Mouse (Mus musculus): Measurements from ENCODE around the gene Prex1.

Gene Prex1

DNA sequence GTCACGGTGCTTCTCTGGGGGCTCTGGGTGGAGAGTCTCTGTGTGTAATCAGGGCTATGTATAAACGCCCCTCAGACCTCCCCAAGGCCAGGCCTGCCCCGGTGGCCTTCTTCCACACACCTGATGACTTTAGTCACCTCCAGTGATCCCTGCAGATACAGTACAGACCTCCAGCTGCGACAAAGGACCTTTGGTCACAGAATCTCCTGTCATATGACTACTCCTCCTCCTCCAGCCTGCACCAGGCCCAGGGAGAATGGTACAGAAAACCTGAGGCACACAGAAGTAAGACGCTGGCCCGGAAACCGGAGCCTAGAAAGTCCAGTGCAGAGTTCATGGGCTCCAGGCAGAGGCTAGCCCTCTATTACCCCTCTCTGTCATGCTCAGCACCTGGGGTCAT is 152.8 kb downstream of the Prex1 start:
- DNase-seq (ENCODE audit: low spot score in 2 of 2), result no peak

- no peak for DNase-seq (ENCODE audit: low spot score in 2 of 2)
Observed at GRCm38 (mm10) chr2:166559531-166559930, 154.1 kb downstream of the Prex1 start.

DNA sequence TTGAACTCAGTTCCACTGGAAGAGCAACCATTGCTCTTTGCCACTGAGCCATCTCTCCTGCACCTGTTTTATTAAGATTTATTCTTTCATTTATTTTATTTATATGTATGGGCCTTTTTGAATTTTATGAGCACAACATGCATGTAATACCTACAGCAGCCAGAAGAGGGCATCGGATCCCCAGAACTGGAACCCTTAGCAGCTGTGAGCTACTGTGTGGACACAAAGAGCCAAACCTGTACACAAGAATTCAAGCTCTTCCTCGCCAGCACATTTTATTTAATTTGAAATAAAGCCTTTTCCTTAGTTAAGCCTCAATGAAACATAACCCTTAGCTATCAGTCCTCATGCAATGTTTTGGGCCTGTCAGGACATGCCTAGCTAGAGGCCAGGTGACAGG is 158.1 kb downstream of the Prex1 start:
- no peak for DNase-seq (ENCODE audit: low spot score in 2 of 2)

GRCm38 (mm10) chr2:166554169-166554505 is 159.5 kb downstream of the Prex1 start:
- no peak for DNase-seq (ENCODE audit: low spot score in 2 of 2)

- no peak for DNase-seq (ENCODE audit: low spot score in 2 of 2)
Observed at GRCm38 (mm10) chr2:166553502-166554168, 160.0 kb downstream of the Prex1 start.

- no peak for DNase-seq (ENCODE audit: low spot score in 2 of 2)
Observed at GRCm38 (mm10) chr2:166552657-166553056, 161.0 kb downstream of the Prex1 start.

- no peak for DNase-seq (ENCODE audit: low spot score in 2 of 2)
Observed at GRCm38 (mm10) chr2:166551831-166552498, 161.7 kb downstream of the Prex1 start.

DNA sequence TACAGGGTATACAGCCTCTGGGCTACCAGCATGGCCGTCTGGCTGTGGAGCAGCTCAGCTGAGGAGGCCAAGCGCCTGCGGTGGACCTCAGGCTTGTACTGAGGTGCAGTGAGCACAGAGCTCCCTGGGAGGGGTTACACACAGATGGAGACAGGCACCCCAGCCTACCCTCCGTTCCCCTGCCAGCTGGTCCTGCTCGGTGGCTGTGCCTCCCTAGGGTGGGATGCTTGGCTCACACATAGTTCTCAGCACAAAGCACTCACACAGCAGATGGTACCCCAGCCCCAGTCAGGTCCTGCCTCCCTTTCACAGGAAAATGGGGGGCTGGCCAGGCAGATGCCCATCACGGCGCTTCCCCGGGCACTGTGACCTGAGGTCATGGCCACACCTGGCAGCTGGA is 163.8 kb downstream of the Prex1 start:
- no peak for DNase-seq (ENCODE audit: low spot score in 2 of 2)

DNA sequence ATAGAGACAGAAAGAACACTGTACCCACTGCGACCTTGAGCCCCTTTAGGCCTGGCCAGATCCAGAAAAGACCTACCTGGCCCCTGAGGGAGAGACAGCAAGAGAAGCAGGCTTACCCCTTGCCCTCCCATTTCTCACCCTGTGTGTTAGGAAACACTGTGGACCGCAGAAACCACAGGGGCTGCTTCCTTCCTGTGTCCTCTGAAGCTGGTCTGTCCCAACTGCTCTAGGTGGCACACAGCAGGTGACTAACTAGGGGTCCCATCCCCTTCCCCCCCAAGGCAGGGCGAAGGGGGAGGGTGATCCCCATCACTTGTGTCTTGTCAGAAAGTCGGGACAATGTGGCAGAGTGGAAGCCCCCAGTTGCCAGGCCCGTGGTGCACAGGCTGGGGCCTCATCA is 164.6 kb downstream of the Prex1 start:
- DNase-seq (ENCODE audit: low spot score in 2 of 2), result no peak

DNA sequence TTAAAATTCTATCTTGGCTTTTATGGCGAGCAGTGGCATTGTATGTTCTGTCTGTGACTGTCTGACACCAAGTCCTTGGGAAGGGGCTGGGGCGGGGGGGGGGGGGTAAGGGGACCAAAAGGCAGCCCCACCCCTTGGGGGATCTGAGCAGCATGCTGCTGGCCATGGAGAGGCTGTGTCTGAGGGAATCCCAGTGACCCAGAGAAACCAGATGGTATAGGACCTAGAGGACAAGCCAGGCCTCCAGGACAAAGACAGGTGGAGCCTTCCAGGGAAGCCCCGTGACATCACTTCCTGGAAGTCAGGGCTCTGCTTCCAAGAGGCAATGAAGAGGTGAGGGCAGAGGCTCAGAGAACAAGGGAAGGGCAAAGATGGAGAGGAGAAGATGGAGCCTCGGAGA is 168.1 kb downstream of the Prex1 start:
- DNase-seq (ENCODE audit: low spot score in 2 of 2), result no peak

- peak; percentile 42 to 54 for DNase-seq (ENCODE audit: low spot score in 2 of 2)
Observed at GRCm38 (mm10) chr2:166544575-166545251, 168.9 kb downstream of the Prex1 start.

DNA sequence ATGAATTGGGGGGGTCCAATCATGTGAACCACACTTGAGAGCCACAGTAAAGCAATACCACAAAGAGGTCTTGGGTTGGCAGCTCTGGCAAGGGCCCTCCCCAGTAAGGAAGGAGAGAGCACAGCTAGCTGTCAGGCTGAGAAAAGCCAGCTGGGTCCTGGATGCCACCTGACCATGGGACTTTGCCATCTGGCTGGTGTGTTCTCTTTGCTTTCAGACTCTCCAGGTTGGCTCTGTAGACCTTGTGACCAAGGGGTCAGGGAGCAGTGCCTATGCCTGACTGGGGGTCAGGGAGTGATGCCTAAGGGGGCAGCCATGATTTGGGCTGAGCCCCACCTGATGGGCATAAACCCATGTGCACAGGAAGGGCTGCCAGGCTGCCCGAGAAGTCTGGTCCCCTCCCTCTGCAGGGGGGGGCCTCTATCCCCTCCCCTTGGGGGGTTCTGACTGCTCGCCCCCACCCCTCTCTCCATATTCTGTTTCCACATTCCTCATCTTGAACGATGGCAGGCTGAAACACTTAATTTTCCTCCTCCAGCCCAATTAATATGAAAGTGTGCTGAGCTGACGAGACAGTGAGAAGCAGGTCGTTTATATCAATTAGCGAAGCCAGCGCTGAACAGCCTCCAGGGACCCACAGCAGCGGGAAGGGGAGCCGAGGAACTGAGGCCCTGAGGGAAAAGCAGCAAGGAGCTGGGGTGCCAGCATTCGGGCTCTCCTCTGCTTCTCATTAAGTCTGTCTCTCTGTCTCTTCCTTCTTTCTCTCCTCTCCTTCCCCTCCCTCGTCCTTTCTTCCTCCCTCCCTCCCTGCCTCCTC is 172.3 kb downstream of the Prex1 start:
- no peak for DNase-seq (ENCODE audit: low spot score in 2 of 2)

DNA sequence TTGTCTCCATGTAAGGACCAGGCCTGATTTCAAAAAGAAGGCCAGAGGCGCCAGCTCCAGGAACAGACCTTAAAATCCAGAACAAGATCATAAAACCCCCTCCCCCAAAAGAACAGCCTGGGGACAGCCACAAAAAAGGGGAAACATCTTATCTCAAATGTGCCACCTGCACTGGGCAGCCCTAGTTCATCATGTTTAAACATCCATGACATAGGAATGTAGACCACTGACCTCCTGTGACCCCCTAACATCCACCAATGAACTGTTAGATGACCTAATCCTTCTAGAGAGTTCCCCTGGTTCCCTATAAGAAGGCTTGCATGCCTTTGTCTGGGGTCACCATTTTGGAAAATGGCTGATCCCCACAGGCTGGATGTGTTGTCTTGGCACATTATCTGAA is 173.4 kb downstream of the Prex1 start:
- no peak for DNase-seq (ENCODE audit: low spot score in 2 of 2)

- no peak for DNase-seq (ENCODE audit: low spot score in 2 of 2)
Observed at GRCm38 (mm10) chr2:166536896-166537295, 176.7 kb downstream of the Prex1 start.

- no peak for DNase-seq (ENCODE audit: low spot score in 2 of 2)
Observed at GRCm38 (mm10) chr2:166535519-166535918, 178.1 kb downstream of the Prex1 start.

- DNase-seq (ENCODE audit: low spot score in 2 of 2), result no peak
Observed at GRCm38 (mm10) chr2:166526204-166526603, 187.4 kb downstream of the Prex1 start.

- DNase-seq (ENCODE audit: low spot score in 2 of 2), result no peak
Observed at GRCm38 (mm10) chr2:166523156-166523890, 190.3 kb downstream of the Prex1 start.

- no peak for DNase-seq (ENCODE audit: low spot score in 2 of 2)
Observed at GRCm38 (mm10) chr2:166522612-166523120, 191.0 kb downstream of the Prex1 start.

- DNase-seq (ENCODE audit: low spot score in 2 of 2), result no peak
Observed at GRCm38 (mm10) chr2:166521878-166522611, 191.6 kb downstream of the Prex1 start.

DNA sequence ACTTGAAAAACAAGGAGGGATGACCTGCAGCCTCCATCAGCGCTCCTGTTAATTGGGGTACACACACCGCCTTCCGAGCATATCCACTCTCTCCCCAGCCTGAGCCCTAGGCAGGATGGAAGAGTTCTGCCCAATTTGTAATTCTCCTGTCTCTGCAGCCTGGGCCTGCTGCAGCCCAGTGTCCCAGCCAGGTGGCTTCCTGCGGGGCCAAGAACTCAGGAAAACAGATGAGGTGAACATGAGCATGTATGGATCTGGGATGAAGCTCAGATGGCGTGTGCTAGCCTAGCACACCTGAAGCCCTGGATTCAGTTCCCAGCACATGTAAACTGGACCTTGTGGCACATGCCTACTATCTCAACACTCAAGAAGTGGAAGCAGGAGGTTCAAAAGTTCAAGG is 192.2 kb downstream of the Prex1 start:
- DNase-seq (ENCODE audit: low spot score in 2 of 2), result no peak

DNA sequence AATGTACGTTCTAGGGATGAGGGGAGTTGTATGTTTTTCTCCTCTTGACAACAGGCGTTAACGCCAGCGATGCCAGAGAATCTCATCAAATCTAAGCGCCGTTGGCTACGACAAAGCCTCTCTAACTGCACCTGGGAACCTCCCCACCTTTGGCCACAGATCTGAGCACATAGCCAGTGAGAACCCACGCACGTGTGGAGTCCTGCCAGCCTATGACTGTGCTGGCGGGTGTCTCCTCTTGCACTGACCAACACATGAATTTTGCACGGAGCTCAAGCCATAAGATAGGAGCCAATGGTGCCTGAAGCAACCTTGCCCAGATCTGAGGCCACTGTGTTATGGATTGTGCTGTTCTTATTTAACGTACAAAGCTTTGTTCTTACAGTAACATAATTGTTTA is 193.1 kb downstream of the Prex1 start:
- no peak for DNase-seq (ENCODE audit: low spot score in 2 of 2)
